Mouse (Mus musculus): ENCODE measurements around the gene Foxa1.

The Foxa1 gene

GRCm38 (mm10) chr12:57546415-57547201, at the start of gene Foxa1:
TSS of gene Foxa1 (minus strand) at chr12:57546916.
- ChIA-PET CTCF (interaction anchor here in 2 of 4 experiments (0.5 to 1.1 kb wide), 4 partner anchors 17 to 352 kb away, joined by 3 to 8 read pairs (median 6); partner anchors contain the start of gene Ttc6 (in 1 of the 2)), POLR2A (interaction anchor here in 2 of 4 experiments (0.6 to 0.7 kb wide), 2 partner anchors 13 to 1012 kb away, joined by 3 to 8 read pairs; no protein-coding TSS in a partner anchor)

GRCm38 (mm10) chr12:57575931-57576628, 29.4 kb upstream of the Foxa1 start:
- POLR2A ChIA-PET = interaction anchor here in 2 of 4 experiments (0.6 to 1.5 kb wide), 3 partner anchors 10 to 455 kb away, joined by 3 read pairs; no protein-coding TSS in a partner anchor
- CTCF ChIA-PET = interaction anchor here (0.6 to 1.4 kb wide), 22 partner anchors 9 to 639 kb away, joined by 3 to 11 read pairs (median 4); partner anchors contain the start of genes Foxa1 (in 1 of the 4) and Ttc6 (in 1 of the 4)

- CTCF ChIA-PET = no interaction called here
- POLR2A ChIA-PET = interaction anchor here in 1 of 4 experiments (0.6 kb wide), 1 partner anchor 1101 kb away, joined by 7 read pairs; no protein-coding TSS in a partner anchor
Measured at GRCm38 (mm10) chr12:57572415-57572814, 25.7 kb upstream of the Foxa1 start.

- ChIA-PET CTCF (interaction anchor here in 1 of 4 experiments (0.6 kb wide), 1 partner anchor 245 kb away, joined by 3 read pairs; no protein-coding TSS in a partner anchor), POLR2A (no interaction called here)
Measured at GRCm38 (mm10) chr12:57571773-57572172, 25.1 kb upstream of the Foxa1 start.

GRCm38 (mm10) chr12:57563909-57564308, 17.2 kb upstream of the Foxa1 start, which contains the start of gene Ttc6:
TSS of gene Ttc6 (plus strand) at chr12:57564113.
- CTCF ChIA-PET = interaction anchor here in 3 of 4 experiments (0.6 to 1.3 kb wide), 5 partner anchors 12 to 22 kb away, joined by 3 to 8 read pairs (median 4); no protein-coding TSS in a partner anchor

GRCm38 (mm10) chr12:57554091-57554490, 7.4 kb upstream of the Foxa1 start:
- POLR2A ChIA-PET = interaction anchor here in 3 of 4 experiments (0.6 to 1.0 kb wide), 3 partner anchors 10 to 37 kb away, joined by 3 to 4 read pairs (median 4); no protein-coding TSS in a partner anchor
- CTCF ChIA-PET = interaction anchor here in 1 of 4 experiments (1.7 kb wide), 1 partner anchor 12 kb away, joined by 3 read pairs; no protein-coding TSS in a partner anchor

More at GRCm38 (mm10) chr12:57563909-57564308, 17.2 kb upstream of the Foxa1 start, which contains the start of gene Ttc6:
- POLR2A ChIA-PET = interaction anchor here in 2 of 4 experiments (0.5 to 2.1 kb wide), 3 partner anchors 14 to 551 kb away, joined by 3 to 7 read pairs (median 3); no protein-coding TSS in a partner anchor

- ChIA-PET CTCF (interaction anchor here in 2 of 4 experiments (0.6 to 2.3 kb wide), 2 partner anchors 8 to 10 kb away, joined by 3 to 7 read pairs; no protein-coding TSS in a partner anchor), POLR2A (interaction anchor here in 1 of 4 experiments (0.7 kb wide), 1 partner anchor 21 kb away, joined by 3 read pairs; no protein-coding TSS in a partner anchor)
Measured at GRCm38 (mm10) chr12:57552286-57552685, 5.6 kb upstream of the Foxa1 start.

GRCm38 (mm10) chr12:57550881-57551280, 4.2 kb upstream of the Foxa1 start:
- CTCF ChIA-PET = interaction anchor here in 3 of 4 experiments (0.5 to 2.3 kb wide), 4 partner anchors 9 to 151 kb away, joined by 3 to 7 read pairs (median 6); no protein-coding TSS in a partner anchor
- POLR2A ChIA-PET = interaction anchor here in 1 of 4 experiments (0.8 to 1.5 kb wide), 3 partner anchors 9 to 936 kb away, joined by 3 to 4 read pairs (median 3); no protein-coding TSS in a partner anchor

GRCm38 (mm10) chr12:57550181-57550808, 3.6 kb upstream of the Foxa1 start:
- ChIA-PET CTCF (interaction anchor here in 2 of 4 experiments (1.2 to 1.6 kb wide), 2 partner anchors 8 to 26 kb away, joined by 4 to 7 read pairs; no protein-coding TSS in a partner anchor), POLR2A (interaction anchor here in 1 of 4 experiments (0.8 to 1.6 kb wide), 5 partner anchors 8 to 936 kb away, joined by 3 to 7 read pairs (median 3); partner anchors contain the start of gene Ttc6)

- POLR2A ChIA-PET = interaction anchor here in 1 of 4 experiments (0.6 to 1.6 kb wide), 5 partner anchors 8 to 935 kb away, joined by 3 to 7 read pairs (median 3); partner anchors contain the start of gene Ttc6
- CTCF ChIA-PET = interaction anchor here in 2 of 4 experiments (0.6 to 0.7 kb wide), 2 partner anchors 10 to 47 kb away, joined by 5 to 9 read pairs; no protein-coding TSS in a partner anchor
Measured at GRCm38 (mm10) chr12:57549667-57550160, 3.0 kb upstream of the Foxa1 start.

GRCm38 (mm10) chr12:57548981-57549666, 2.4 kb upstream of the Foxa1 start:
- POLR2A ChIA-PET = interaction anchor here in 1 of 4 experiments (0.6 to 1.6 kb wide), 3 partner anchors 11 to 850 kb away, joined by 3 to 7 read pairs (median 4); partner anchors contain the start of gene Ttc6
- CTCF ChIA-PET = interaction anchor here in 2 of 4 experiments (0.6 to 0.8 kb wide), 3 partner anchors 10 to 48 kb away, joined by 5 to 9 read pairs (median 7); no protein-coding TSS in a partner anchor

GRCm38 (mm10) chr12:57548352-57548980, 1.8 kb upstream of the Foxa1 start:
- CTCF ChIA-PET = interaction anchor here in 1 of 4 experiments (0.8 kb wide), 1 partner anchor 10 kb away, joined by 7 read pairs; no protein-coding TSS in a partner anchor
- POLR2A ChIA-PET = no interaction called here

- POLR2A ChIA-PET = no interaction called here
- CTCF ChIA-PET = interaction anchor here in 1 of 4 experiments (1.1 kb wide), 1 partner anchor 28 kb away, joined by 3 read pairs; no protein-coding TSS in a partner anchor
Measured at GRCm38 (mm10) chr12:57547890-57548289, 1.2 kb upstream of the Foxa1 start.

- CTCF ChIA-PET = interaction anchor here in 2 of 4 experiments (0.5 to 1.1 kb wide), 4 partner anchors 9 to 140 kb away, joined by 3 to 8 read pairs (median 6); partner anchors contain the start of gene Ttc6 (in 1 of the 2)
- POLR2A ChIA-PET = no interaction called here
Measured at GRCm38 (mm10) chr12:57545371-57546241, 1.1 kb downstream of the Foxa1 start.

Measured in embryonic stem cell, embryonic (primary cell).